Mouse (Mus musculus) forebrain, postnatal 0 days (tissue): ENCODE measurements around the gene Higd1c. TPM values are rescaled to one million over a fixed set of nuclear protein-coding genes. Genes with fewer than 3 reads are reported as not detected.
"Not testable (repeated sequence)": the region's sequence is repeated elsewhere in the genome, so short reads cannot be mapped to it uniquely, and the experiment has no call there.

Experiments used
- ATAC-seq: fragments of 200-750 bp; cut with Nextera tagmentation; 2 replicates; pipeline ENCODE4 v1.8.0; 2017; ENCODE audit warnings: mild to moderate bottlenecking, moderate library complexity
- DNase-seq: peaks from one replicate; pipeline ENCODE4 v3.0.0-alpha.2; 2015
- H3K27ac ChIP-seq: fragments of 300-500 bp; sonication (generic); 2 replicates; pipeline ENCODE4 v1.5.1; 2014; ENCODE audit warnings: low read depth, mild to moderate bottlenecking, antibody characterized with exemption, low read length, moderate library complexity, mixed read lengths
- H3K27me3 ChIP-seq: fragments of 300-500 bp; sonication (generic); 2 replicates; pipeline ENCODE4 v1.6.1; 2014; ENCODE audit warnings: mild to moderate bottlenecking, low read length, mixed read lengths; ENCODE audit not compliant: insufficient read depth
- H3K36me3 ChIP-seq: fragments of 300-500 bp; sonication (generic); 2 replicates; pipeline ENCODE4 v1.6.1; 2014; ENCODE audit warnings: mild to moderate bottlenecking, moderate library complexity; ENCODE audit not compliant: insufficient read depth
- H3K4me1 ChIP-seq: fragments of 300-500 bp; sonication (generic); 2 replicates; pipeline ENCODE4 v1.6.1; 2014; ENCODE audit warnings: antibody characterized with exemption; ENCODE audit not compliant: insufficient read depth
- H3K4me2 ChIP-seq: fragments of 300-500 bp; sonication (generic); 2 replicates; pipeline ENCODE4 v1.6.1; 2014; ENCODE audit warnings: low read depth, mild to moderate bottlenecking, moderate library complexity
- H3K4me3 ChIP-seq: fragments of 300-500 bp; sonication (generic); 2 replicates; pipeline ENCODE4 v1.5.1; 2014; ENCODE audit warnings: low read depth, low read length, mixed read lengths
- H3K9ac ChIP-seq: fragments of 300-500 bp; sonication (generic); 2 replicates; pipeline ENCODE4 v1.6.1; 2014; ENCODE audit warnings: mild to moderate bottlenecking
- H3K9me3 ChIP-seq: fragments of 300-500 bp; sonication (generic); 2 replicates; pipeline ENCODE4 v1.6.1; 2016; ENCODE audit warnings: low read length
- CTCF ChIP-seq: sonication (generic); IDR thresholded peaks from 2 replicates; pipeline ENCODE4 v1.5.1; 2016; ENCODE audit warnings: antibody characterized with exemption, control low read depth, low read depth
- WGBS: fragments of 180-500 bp; shearing (Covaris S2); extraction: QIAGEN DNeasy Blood & Tissue Kit; methylation state at CpG from one replicate; pipeline ENCODE4 v1.1.7; 2014; 5-methylcytosine and 5-hydroxymethylcytosine counted together
- polyA plus RNA-seq: library from polyadenylated mRNA; unstranded; fragments of >200 nt; fragmentation: Nextera tagmentation; extraction: Ambion mirVana; gene quantifications from 2 replicates; pipeline ENCODE4 v1.2.1, GENCODE M21; 2015
- total RNA-seq: library from RNA; depleted of rRNA; stranded (reverse); fragments of >200 nt; gene quantifications from 2 replicates; pipeline ENCODE4 v1.2.3, GENCODE M21; 2014

Gene Higd1c
- total and polyA plus RNA-seq, 2 experiments from 2014 or later, result not detected

- no peak for TF ChIP-seq CTCF
- 50% methylated on average over 8 of the region's 8 CpGs for WGBS
- H3K9ac ChIP-seq, result peak overlapping the region; percentile 14; the same call in 1 of the 2 replicates
- peak overlapping the region; percentile 93 for H3K4me3 ChIP-seq
- no peaks in the 10 kb centered on the region for H3K9me3 ChIP-seq
- H3K4me2 ChIP-seq, result peak overlapping the region; percentile 93
- H3K4me1 ChIP-seq, result peaks cover 12% of the 10 kb centered on the region; the same call in 1 of the 2 replicates
- DNase-seq (no peak), ATAC-seq (no peak)
- H3K27me3 ChIP-seq, result peaks cover 20% of the 10 kb centered on the region
- no peaks in the 10 kb centered on the region for H3K36me3 ChIP-seq
- H3K27ac ChIP-seq, result no peak overlapping the region
Measured at GRCm38 (mm10) chr15:100421059-100421757, 56.9 kb downstream of the Higd1c start.

GRCm38 (mm10) chr15:100421758-100422197 is 57.4 kb downstream of the Higd1c start, which contains the start of gene Gm5475:
Gene Gm5475 (plus strand): TSS chr15:100422147.
- Histone ChIP-seq H3K27ac (peak within 1 kb of the TSS; percentile 57; the same call in 1 of the 2 replicates), H3K27me3 (peaks cover 20% of the 10 kb centered on the region), H3K4me3 (peak within 1 kb of the TSS; percentile 93), H3K9ac (peak within 1 kb of the TSS; percentile 77), H3K4me2 (peak within 1 kb of the TSS; percentile 93), H3K4me1 (peaks cover 12% of the 10 kb centered on the region; the same call in 1 of the 2 replicates)
- 23% methylated on average over 3 of the region's 3 CpGs for WGBS
- not testable (repeated sequence) for H3K36me3 ChIP-seq, DNase-seq, ATAC-seq, H3K9me3 ChIP-seq

- peak; percentile 61 for ATAC-seq
- peak overlapping the region; percentile 93 for H3K4me3 ChIP-seq
- DNase-seq, result peak; percentile 52
- no peak for TF ChIP-seq CTCF
- no peaks in the 10 kb centered on the region for H3K9me3 ChIP-seq
- 1% methylated on average over 38 of the region's 44 CpGs for WGBS
- H3K4me2 ChIP-seq, result peak overlapping the region; percentile 93
- peak overlapping the region; percentile 77 for H3K9ac ChIP-seq
- peaks cover 12% of the 10 kb centered on the region; the same call in 1 of the 2 replicates for H3K4me1 ChIP-seq
- no peaks in the 10 kb centered on the region for H3K36me3 ChIP-seq
- H3K27ac ChIP-seq, result peak overlapping the region; percentile 57; the same call in 1 of the 2 replicates
- peaks cover 20% of the 10 kb centered on the region for H3K27me3 ChIP-seq
Measured at GRCm38 (mm10) chr15:100422476-100422875, 58.1 kb downstream of the Higd1c start.

- H3K27ac ChIP-seq, result peak overlapping the region; percentile 57; the same call in 1 of the 2 replicates
- H3K4me3 ChIP-seq, result peak overlapping the region; percentile 93
- 1% methylated on average over 65 of the region's 65 CpGs for WGBS
- DNase-seq (peak; percentile 96), ATAC-seq (peak; percentile 99)
- no peaks in the 10 kb centered on the region for H3K36me3 ChIP-seq
- H3K9ac ChIP-seq, result peak overlapping the region; percentile 77
- H3K27me3 ChIP-seq, result peaks cover 20% of the 10 kb centered on the region
- TF ChIP-seq CTCF, result no peak
- peaks cover 12% of the 10 kb centered on the region; the same call in 1 of the 2 replicates for H3K4me1 ChIP-seq
- H3K4me2 ChIP-seq, result peak overlapping the region; percentile 93
- H3K9me3 ChIP-seq, result no peaks in the 10 kb centered on the region
Measured at GRCm38 (mm10) chr15:100422899-100423860, 58.8 kb downstream of the Higd1c start.

GRCm38 (mm10) chr15:100423916-100424315 is 59.6 kb downstream of the Higd1c start:
- no peaks in the 10 kb centered on the region for H3K9me3 ChIP-seq
- peak overlapping the region; percentile 2; the same call in 1 of the 2 replicates for H3K9ac ChIP-seq
- peaks cover 20% of the 10 kb centered on the region for H3K27me3 ChIP-seq
- no peak for TF ChIP-seq CTCF
- peak overlapping the region; percentile 93 for H3K4me2 ChIP-seq
- no peak for DNase-seq
- ATAC-seq, result no peak
- 4% methylated on average over 14 of the region's 14 CpGs for WGBS
- H3K27ac ChIP-seq, result no peak overlapping the region
- H3K36me3 ChIP-seq, result no peaks in the 10 kb centered on the region
- peak overlapping the region; percentile 93; the same call in 1 of the 2 replicates for H3K4me3 ChIP-seq
- H3K4me1 ChIP-seq, result peaks cover 12% of the 10 kb centered on the region; the same call in 1 of the 2 replicates

- Histone ChIP-seq H3K36me3 (no peaks in the 10 kb centered on the region), H3K27me3 (peaks cover 20% of the 10 kb centered on the region), H3K4me3 (no peak within 1 kb of the TSS), H3K27ac (no peak within 1 kb of the TSS), H3K4me2 (peak within 1 kb of the TSS; percentile 93), H3K4me1 (peaks cover 12% of the 10 kb centered on the region; the same call in 1 of the 2 replicates), H3K9me3 (no peaks in the 10 kb centered on the region), H3K9ac (peak within 1 kb of the TSS; percentile 2; the same call in 1 of the 2 replicates)
- TF ChIP-seq CTCF, result no peak
- DNase-seq (no peak), ATAC-seq (no peak)
- 23% methylated on average over 17 of the region's 17 CpGs for WGBS
Measured at GRCm38 (mm10) chr15:100424396-100425122, 60.2 kb downstream of the Higd1c start, which contains the start of gene Slc11a2. Gene Slc11a2 (minus strand): TSS chr15:100425072.
